Mouse (Mus musculus) testis, postnatal 14 days (tissue): ENCODE data around the gene Cbx3.

Source experiments
- DNase-seq: peaks from one replicate; pipeline ENCODE4 v3.0.0; 2021; ENCODE audit warnings: low spot score

Gene Cbx3

GRCm38 (mm10) chr6:51524321-51524931, 54.3 kb downstream of the Cbx3 start:
- peak; percentile 54 for DNase-seq

- DNase-seq: no peak
Measured at GRCm38 (mm10) chr6:51525001-51525400, 54.8 kb downstream of the Cbx3 start.

- no peak for DNase-seq
Measured at GRCm38 (mm10) chr6:51529457-51529856, 59.3 kb downstream of the Cbx3 start.
